Mouse (Mus musculus) kidney, adult 2 months (tissue): ENCODE measurements at regions not wholly inside any gene's neighbourhood (a gene's known extent, or its start where the extent isn't known, plus 50 kb on each side); places are given as distances from the start of the nearest gene placed in this dataset.

ENCODE experiments used
- CTCF ChIP-seq: fragments of 200-500 bp; conservative IDR thresholded peaks from 2 replicates; pipeline ENCODE4 v1.5.1; 2011; ENCODE audit warnings: low read depth, mild to moderate bottlenecking, control low read depth, low read length, moderate library complexity, mixed read lengths; ENCODE audit not compliant: insufficient read depth, insufficient read length
- POLR2A ChIP-seq: fragments of 200-500 bp; IDR thresholded peaks from one replicate; pipeline ENCODE4 v1.6.1; 2011; ENCODE audit warnings: low read depth, low read length, control low read depth

GRCm38 (mm10) chr8:115974706-115975105 lies 267.1 kb upstream of the Maf start:
- no peak for TF ChIP-seq POLR2A
- TF ChIP-seq CTCF, result no peak
